Mouse (Mus musculus) liver, embryonic 13.5 days (tissue): ENCODE measurements at regions not wholly inside any gene's neighbourhood (a gene's known extent, or its start where the extent isn't known, plus 50 kb on each side); places are given as distances from the start of the nearest gene placed in this dataset.

Experiments used
- ATAC-seq: fragments of 200-750 bp; cut with Nextera tagmentation; 2 replicates; pipeline ENCODE4 v1.8.0; 2017; ENCODE audit warnings: low read depth, mild to moderate bottlenecking, moderate number of reproducible peaks, moderate library complexity
- DNase-seq: peaks from one replicate; pipeline ENCODE4 v3.0.0; 2022
- H3K27ac ChIP-seq: fragments of 300-500 bp; sonication (generic); 2 replicates; pipeline ENCODE4 v1.5.1; 2015; ENCODE audit warnings: moderate library complexity, mild to moderate bottlenecking, inconsistent platforms
- H3K27me3 ChIP-seq: fragments of 300-500 bp; sonication (generic); 2 replicates; pipeline ENCODE4 v1.6.1; 2015; ENCODE audit warnings: mild to moderate bottlenecking, inconsistent platforms
- H3K36me3 ChIP-seq: fragments of 300-500 bp; sonication (generic); 2 replicates; pipeline ENCODE4 v1.6.1; 2015; ENCODE audit warnings: mild to moderate bottlenecking, inconsistent platforms
- H3K4me1 ChIP-seq: fragments of 300-500 bp; sonication (generic); replicated peaks from 2 replicates; pipeline ENCODE4 v1.6.1; 2015; ENCODE audit warnings: inconsistent platforms
- H3K4me2 ChIP-seq: fragments of 300-500 bp; sonication (generic); 2 replicates; pipeline ENCODE4 v1.6.1; 2015; ENCODE audit warnings: inconsistent platforms, mild to moderate bottlenecking, moderate library complexity
- H3K4me3 ChIP-seq: fragments of 300-500 bp; sonication (generic); replicated peaks from 2 replicates; pipeline ENCODE4 v1.5.1; 2015; ENCODE audit warnings: mild to moderate bottlenecking, inconsistent platforms
- H3K9ac ChIP-seq: fragments of 300-500 bp; sonication (generic); 2 replicates; pipeline ENCODE4 v1.6.1; 2015; ENCODE audit warnings: mild to moderate bottlenecking, inconsistent platforms
- H3K9me3 ChIP-seq: fragments of 300-500 bp; sonication (generic); replicated peaks from 2 replicates; pipeline ENCODE4 v1.6.1; 2016; ENCODE audit warnings: inconsistent platforms
- WGBS: fragments of 180-500 bp; shearing (Covaris S2); methylation state at CpG from one replicate; pipeline ENCODE4 v1.1.7; 2015; ENCODE audit not compliant: insufficient replicate concordance; 5-methylcytosine and 5-hydroxymethylcytosine counted together

GRCm38 (mm10) chr4:53292606-53293005 lies 132.9 kb upstream of the Abca1 start:
- ATAC-seq (no peak), DNase-seq (no peak)
- Histone ChIP-seq H3K4me1 (no peaks in the 10 kb centered on the region), H3K27me3 (no peaks in the 10 kb centered on the region), H3K4me2 (no peak overlapping the region), H3K27ac (no peak overlapping the region), H3K4me3 (no peak overlapping the region), H3K9ac (no peak overlapping the region), H3K9me3 (0 out of 2 replicates have a peak, but pooled peaks cover 7% of the 10 kb centered on the region), H3K36me3 (no peaks in the 10 kb centered on the region)
- WGBS = 72% methylated on average over 3 of the region's 3 CpGs

- H3K36me3 ChIP-seq = no peaks in the 10 kb centered on the region
- H3K4me1 ChIP-seq = no peaks in the 10 kb centered on the region
- H3K27me3 ChIP-seq = no peaks in the 10 kb centered on the region
- no peaks in the 10 kb centered on the region for H3K9me3 ChIP-seq
- H3K9ac ChIP-seq = no peak overlapping the region
- no peak overlapping the region for H3K4me3 ChIP-seq
- no peak for DNase-seq
- 36% methylated on average over 12 of the region's 12 CpGs for WGBS
- no peak overlapping the region for H3K4me2 ChIP-seq
- H3K27ac ChIP-seq = no peak overlapping the region
- no peak for ATAC-seq
Measured at GRCm38 (mm10) chr4:53277741-53278525, 118.2 kb upstream of the Abca1 start.

- DNase-seq = no peak
- Histone ChIP-seq H3K27ac (no peak overlapping the region), H3K27me3 (no peaks in the 10 kb centered on the region), H3K9me3 (no peaks in the 10 kb centered on the region), H3K9ac (no peak overlapping the region), H3K36me3 (no peaks in the 10 kb centered on the region), H3K4me1 (no peaks in the 10 kb centered on the region), H3K4me2 (no peak overlapping the region), H3K4me3 (no peak overlapping the region)
- ATAC-seq = no peak
- 85% methylated on average over 10 of the region's 10 CpGs for WGBS
Measured at GRCm38 (mm10) chr4:53270433-53270832, 110.7 kb upstream of the Abca1 start.

GRCm38 (mm10) chr4:53269999-53270398 lies 110.3 kb upstream of the Abca1 start:
- H3K4me2 ChIP-seq = no peak overlapping the region
- no peak for DNase-seq
- H3K27me3 ChIP-seq = no peaks in the 10 kb centered on the region
- WGBS = 76% methylated on average over 5 of the region's 5 CpGs
- H3K4me1 ChIP-seq = no peaks in the 10 kb centered on the region
- no peak for ATAC-seq
- H3K4me3 ChIP-seq = no peak overlapping the region
- H3K36me3 ChIP-seq = no peaks in the 10 kb centered on the region
- no peak overlapping the region for H3K9ac ChIP-seq
- H3K9me3 ChIP-seq = no peaks in the 10 kb centered on the region
- no peak overlapping the region for H3K27ac ChIP-seq

- ATAC-seq (no peak), DNase-seq (no peak)
Measured at GRCm38 (mm10) chr4:53269251-53269842, 109.7 kb upstream of the Abca1 start.

GRCm38 (mm10) chr4:53264901-53265300 lies 105.2 kb upstream of the Abca1 start:
- DNase-seq (no peak), ATAC-seq (no peak)
- Histone ChIP-seq H3K4me3 (no peak overlapping the region), H3K27me3 (no peaks in the 10 kb centered on the region), H3K4me2 (no peak overlapping the region), H3K9ac (no peak overlapping the region), H3K27ac (no peak overlapping the region), H3K36me3 (no peaks in the 10 kb centered on the region), H3K9me3 (no peaks in the 10 kb centered on the region), H3K4me1 (0 out of 2 replicates have a peak, but pooled peaks cover 3% of the 10 kb centered on the region)
- WGBS = 74% methylated on average over 5 of the region's 5 CpGs

More at GRCm38 (mm10) chr4:53269251-53269842, 109.7 kb upstream of the Abca1 start:
- no peak overlapping the region for H3K4me2 ChIP-seq
- no peak overlapping the region for H3K4me3 ChIP-seq
- H3K9ac ChIP-seq = no peak overlapping the region
- no peaks in the 10 kb centered on the region for H3K4me1 ChIP-seq
- no peak overlapping the region for H3K27ac ChIP-seq
- no peaks in the 10 kb centered on the region for H3K9me3 ChIP-seq
- no peaks in the 10 kb centered on the region for H3K27me3 ChIP-seq
- H3K36me3 ChIP-seq = no peaks in the 10 kb centered on the region
- WGBS = 60% methylated on average over 5 of the region's 5 CpGs

- H3K4me1 ChIP-seq = 0 out of 2 replicates have a peak, but pooled peaks cover 3% of the 10 kb centered on the region
- DNase-seq = no peak
- no peak overlapping the region for H3K27ac ChIP-seq
- H3K4me3 ChIP-seq = no peak overlapping the region
- H3K36me3 ChIP-seq = no peaks in the 10 kb centered on the region
- no peaks in the 10 kb centered on the region for H3K9me3 ChIP-seq
- no peak for ATAC-seq
- H3K27me3 ChIP-seq = no peaks in the 10 kb centered on the region
- WGBS = 76% methylated on average over 2 of the region's 2 CpGs
- H3K4me2 ChIP-seq = no peak overlapping the region
- no peak overlapping the region for H3K9ac ChIP-seq
Measured at GRCm38 (mm10) chr4:53264501-53264900, 104.8 kb upstream of the Abca1 start.

- no peak overlapping the region for H3K4me2 ChIP-seq
- no peaks in the 10 kb centered on the region for H3K9me3 ChIP-seq
- no peak overlapping the region for H3K4me3 ChIP-seq
- no peaks in the 10 kb centered on the region for H3K36me3 ChIP-seq
- 69% methylated on average over 13 of the region's 13 CpGs for WGBS
- DNase-seq = no peak
- no peak for ATAC-seq
- H3K27ac ChIP-seq = no peak overlapping the region
- H3K9ac ChIP-seq = no peak overlapping the region
- no peaks in the 10 kb centered on the region for H3K27me3 ChIP-seq
- 0 out of 2 replicates have a peak, but pooled peaks cover 3% of the 10 kb centered on the region for H3K4me1 ChIP-seq
Measured at GRCm38 (mm10) chr4:53263776-53264175, 104.1 kb upstream of the Abca1 start.

- 0 out of 2 replicates have a peak, but pooled peaks cover 3% of the 10 kb centered on the region for H3K4me1 ChIP-seq
- no peak overlapping the region for H3K4me3 ChIP-seq
- H3K9me3 ChIP-seq = no peaks in the 10 kb centered on the region
- no peaks in the 10 kb centered on the region for H3K27me3 ChIP-seq
- H3K4me2 ChIP-seq = no peak overlapping the region
- 56% methylated on average over 5 of the region's 5 CpGs for WGBS
- no peak overlapping the region for H3K27ac ChIP-seq
- H3K9ac ChIP-seq = no peak overlapping the region
- no peak for DNase-seq
- H3K36me3 ChIP-seq = no peaks in the 10 kb centered on the region
- no peak for ATAC-seq
Measured at GRCm38 (mm10) chr4:53262466-53262865, 102.8 kb upstream of the Abca1 start.

- DNase-seq = no peak
- Histone ChIP-seq H3K27ac (no peak overlapping the region), H3K9me3 (no peaks in the 10 kb centered on the region), H3K4me2 (no peak overlapping the region), H3K4me1 (0 out of 2 replicates have a peak, but pooled peaks cover 3% of the 10 kb centered on the region), H3K4me3 (no peak overlapping the region), H3K36me3 (no peaks in the 10 kb centered on the region), H3K27me3 (no peaks in the 10 kb centered on the region), H3K9ac (no peak overlapping the region)
- WGBS = 65% methylated on average over 6 of the region's 6 CpGs
- no peak for ATAC-seq
Measured at GRCm38 (mm10) chr4:53261556-53262140, 102.0 kb upstream of the Abca1 start.

GRCm38 (mm10) chr4:53258975-53259374 lies 99.3 kb upstream of the Abca1 start:
- no peak overlapping the region for H3K27ac ChIP-seq
- no peak for ATAC-seq

More at GRCm38 (mm10) chr4:53258975-53259374, 99.3 kb upstream of the Abca1 start:
- H3K27me3 ChIP-seq = no peaks in the 10 kb centered on the region
- 0 out of 2 replicates have a peak, but pooled peaks cover 3% of the 10 kb centered on the region for H3K4me1 ChIP-seq
- H3K9me3 ChIP-seq = no peaks in the 10 kb centered on the region
- DNase-seq = no peak
- H3K36me3 ChIP-seq = no peaks in the 10 kb centered on the region
- no peak overlapping the region for H3K4me3 ChIP-seq
- no peak overlapping the region for H3K9ac ChIP-seq
- WGBS = 70% methylated on average over 6 of the region's 6 CpGs
- no peak overlapping the region for H3K4me2 ChIP-seq
